Mouse (Mus musculus) CH12.LX (cell line): ENCODE results near the gene Fhit.

Source experiments
- CTCF ChIP-seq, 2 experiments: IDR thresholded peaks in 1 of 2; conservative IDR thresholded peaks in 1 of 2; 2 replicates each; pipeline ENCODE4 v1.5.1; 2011 to 2012; ENCODE audit warnings: low read depth in 2 of 2, low read length in 2 of 2, improper control_type of control experiment in 1 of 2, inconsistent platforms in 1 of 2, mild to moderate bottlenecking in 1 of 2, moderate library complexity in 1 of 2
- EP300 ChIP-seq: IDR thresholded peaks from 2 replicates; pipeline ENCODE4 v1.6.1; 2011; ENCODE audit warnings: low read length, improper control_type of control experiment
- IRF4 ChIP-seq: IDR thresholded peaks from 2 replicates; pipeline ENCODE4 v1.6.1; 2014; ENCODE audit warnings: low read depth, mild to moderate bottlenecking, inconsistent platforms, low read length, improper control_type of control experiment
- KAT2A ChIP-seq: IDR thresholded peaks from 2 replicates; pipeline ENCODE4 v1.6.1; 2012; ENCODE audit warnings: low read length, improper control_type of control experiment, inconsistent platforms; ENCODE audit not compliant: insufficient replicate concordance
- MAFK ChIP-seq: IDR thresholded peaks from 2 replicates; pipeline ENCODE4 v1.6.1; 2011; ENCODE audit warnings: low read length, improper control_type of control experiment; ENCODE audit not compliant: insufficient replicate concordance
- MAX ChIP-seq: IDR thresholded peaks from 2 replicates; pipeline ENCODE4 v1.6.1; 2011; ENCODE audit warnings: low read length, improper control_type of control experiment
- MXI1 ChIP-seq: IDR thresholded peaks from 2 replicates; pipeline ENCODE4 v1.6.1; 2011; ENCODE audit warnings: mild to moderate bottlenecking, low read depth, low read length, improper control_type of control experiment
- MYC ChIP-seq: IDR thresholded peaks from 2 replicates; pipeline ENCODE4 v1.6.1; 2011; ENCODE audit warnings: low read depth, mild to moderate bottlenecking, improper control_type of control experiment, low read length
- POLR2A ChIP-seq: IDR thresholded peaks from 2 replicates; pipeline ENCODE4 v1.6.1; 2011; ENCODE audit warnings: low read depth, mild to moderate bottlenecking, improper control_type of control experiment, low read length
- USF1 ChIP-seq: IDR thresholded peaks from 2 replicates; pipeline ENCODE4 v1.6.1; 2014; ENCODE audit warnings: low read depth, mild to moderate bottlenecking, inconsistent platforms, low read length, improper control_type of control experiment
- ZC3H11A ChIP-seq: IDR thresholded peaks from 2 replicates; pipeline ENCODE4 v1.6.1; 2012; ENCODE audit warnings: low read depth, mild to moderate bottlenecking, inconsistent platforms, low read length, improper control_type of control experiment
- ZKSCAN1 ChIP-seq: IDR thresholded peaks from 2 replicates; pipeline ENCODE4 v1.6.1; 2012; ENCODE audit warnings: low read depth, inconsistent platforms, low read length, improper control_type of control experiment, borderline replicate concordance

DNA sequence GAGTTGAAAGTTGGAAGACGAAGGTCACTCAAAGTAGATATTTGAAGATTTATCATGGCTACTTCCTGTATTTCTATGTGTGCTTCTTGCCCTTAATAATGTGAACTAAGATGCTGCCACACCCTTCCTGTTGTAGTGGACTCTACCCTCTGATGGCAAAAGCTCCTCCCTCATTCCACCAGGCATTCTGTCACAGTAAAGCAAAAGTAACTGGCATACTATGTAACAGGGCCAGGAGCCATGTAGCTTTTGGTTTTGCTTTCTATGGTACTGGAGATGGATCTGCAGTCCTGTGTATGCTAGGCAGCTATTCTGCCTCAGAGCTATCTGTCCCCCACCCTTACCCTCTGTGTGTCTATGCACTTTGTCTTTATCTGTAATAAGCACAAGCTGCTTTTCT lies 220.2 kb downstream of the Fhit start:
- no peak for TF ChIP-seq ZC3H11A
- no peak for TF ChIP-seq CTCF (conservative IDR thresholded peaks at IDR 0.05 in 1 of 2, IDR thresholded peaks at IDR 0.05 in 1 of 2; ENCODE audit: low read depth in 2 of 2, low read length in 2 of 2)
- TF ChIP-seq POLR2A: no peak
- TF ChIP-seq MAX: no peak
- TF ChIP-seq MYC: no peak
- TF ChIP-seq MXI1: no peak
- TF ChIP-seq MAFK: no peak
- no peak for TF ChIP-seq USF1
- TF ChIP-seq EP300: no peak
- no peak for TF ChIP-seq IRF4
- TF ChIP-seq ZKSCAN1: no peak
- no peak for TF ChIP-seq KAT2A
